Mouse (Mus musculus): ENCODE data around the gene Epha1. TPM values are rescaled to one million over a fixed set of nuclear protein-coding genes. Genes with fewer than 3 reads are reported as not detected.
A peak's percentile ranks its signal among the peaks of the same experiment; 100 is the strongest.

Epha1 gene
- polyA plus RNA-seq, 1 experiment, result 2.1 TPM

- no peak overlapping the region for H3K4me3 ChIP-seq (ENCODE audit: insufficient read depth, low read length)
- TF ChIP-seq CTCF (IDR thresholded peaks at IDR 0.05; ENCODE audit: borderline replicate concordance, insufficient read depth, low read length) (no peak), POLR2A (IDR thresholded peaks at IDR 0.05; ENCODE audit: low read depth, low read length) (no peak)
- H3K27ac ChIP-seq (ENCODE audit: insufficient read depth, low read length), result no peak overlapping the region
- no peaks in the 10 kb centered on the region for H3K4me1 ChIP-seq (ENCODE audit: control insufficient read depth, insufficient read depth, low read length)
Observed at GRCm38 (mm10) chr6:42330946-42331345, 42.1 kb downstream of the Epha1 start.

GRCm38 (mm10) chr6:42330216-42330615 is 42.9 kb downstream of the Epha1 start:
- TF ChIP-seq CTCF (IDR thresholded peaks at IDR 0.05; ENCODE audit: borderline replicate concordance, insufficient read depth, low read length), result no peak
- TF ChIP-seq POLR2A (IDR thresholded peaks at IDR 0.05; ENCODE audit: low read depth, low read length), result no peak
- no peak overlapping the region for H3K4me3 ChIP-seq (ENCODE audit: insufficient read depth, low read length)
- no peaks in the 10 kb centered on the region for H3K4me1 ChIP-seq (ENCODE audit: control insufficient read depth, insufficient read depth, low read length)
- H3K27ac ChIP-seq (ENCODE audit: insufficient read depth, low read length), result no peak overlapping the region

- Histone ChIP-seq H3K4me1 (ENCODE audit: control insufficient read depth, insufficient read depth, low read length) (no peaks in the 10 kb centered on the region), H3K27ac (ENCODE audit: insufficient read depth, low read length) (no peak overlapping the region), H3K4me3 (ENCODE audit: insufficient read depth, low read length) (no peak overlapping the region)
- TF ChIP-seq CTCF (IDR thresholded peaks at IDR 0.05; ENCODE audit: borderline replicate concordance, insufficient read depth, low read length) (no peak), POLR2A (IDR thresholded peaks at IDR 0.05; ENCODE audit: low read depth, low read length) (no peak)
Observed at GRCm38 (mm10) chr6:42328757-42329156, 44.3 kb downstream of the Epha1 start.

GRCm38 (mm10) chr6:42326509-42326908 is 46.6 kb downstream of the Epha1 start:
- Histone ChIP-seq H3K4me1 (ENCODE audit: control insufficient read depth, insufficient read depth, low read length) (no peaks in the 10 kb centered on the region), H3K4me3 (ENCODE audit: insufficient read depth, low read length) (no peak overlapping the region), H3K27ac (ENCODE audit: insufficient read depth, low read length) (no peak overlapping the region)
- TF ChIP-seq POLR2A (IDR thresholded peaks at IDR 0.05; ENCODE audit: low read depth, low read length) (no peak), CTCF (IDR thresholded peaks at IDR 0.05; ENCODE audit: borderline replicate concordance, insufficient read depth, low read length) (no peak)

GRCm38 (mm10) chr6:42325268-42325609 is 47.8 kb downstream of the Epha1 start:
- Histone ChIP-seq H3K4me3 (ENCODE audit: insufficient read depth, low read length) (peak overlapping the region; percentile 62), H3K4me1 (ENCODE audit: control insufficient read depth, insufficient read depth, low read length) (no peaks in the 10 kb centered on the region), H3K27ac (ENCODE audit: insufficient read depth, low read length) (peak overlapping the region; percentile 8; the same call in 1 of the 2 replicates)
- TF ChIP-seq CTCF (IDR thresholded peaks at IDR 0.05; ENCODE audit: borderline replicate concordance, insufficient read depth, low read length), result peak; percentile 55; the same call in 1 of the 2 replicates
- no peak for TF ChIP-seq POLR2A (IDR thresholded peaks at IDR 0.05; ENCODE audit: low read depth, low read length)

GRCm38 (mm10) chr6:42324482-42325267 is 48.4 kb downstream of the Epha1 start, which contains the start of gene Fam131b:
TSS of gene Fam131b (minus strand) at chr6:42324643.
- Histone ChIP-seq H3K27ac (ENCODE audit: insufficient read depth, low read length) (peak within 1 kb of the TSS; percentile 8; the same call in 1 of the 2 replicates), H3K4me3 (ENCODE audit: insufficient read depth, low read length) (peak within 1 kb of the TSS; percentile 62), H3K4me1 (ENCODE audit: control insufficient read depth, insufficient read depth, low read length) (no peaks in the 10 kb centered on the region)
- TF ChIP-seq CTCF (IDR thresholded peaks at IDR 0.05; ENCODE audit: borderline replicate concordance, insufficient read depth, low read length) (no peak), POLR2A (IDR thresholded peaks at IDR 0.05; ENCODE audit: low read depth, low read length) (peak; percentile 48; the same call in 1 of the 2 replicates)

GRCm38 (mm10) chr6:42324067-42324481 is 49.0 kb downstream of the Epha1 start:
- no peaks in the 10 kb centered on the region for H3K4me1 ChIP-seq (ENCODE audit: control insufficient read depth, insufficient read depth, low read length)
- H3K27ac ChIP-seq (ENCODE audit: insufficient read depth, low read length), result no peak overlapping the region
- peak overlapping the region; percentile 62 for H3K4me3 ChIP-seq (ENCODE audit: insufficient read depth, low read length)
- TF ChIP-seq POLR2A (IDR thresholded peaks at IDR 0.05; ENCODE audit: low read depth, low read length) (0 out of 2 replicates have a peak, but pooled peaks have one; percentile 10), CTCF (IDR thresholded peaks at IDR 0.05; ENCODE audit: borderline replicate concordance, insufficient read depth, low read length) (no peak)

- TF ChIP-seq POLR2A (IDR thresholded peaks at IDR 0.05; ENCODE audit: low read depth, low read length), result no peak
Observed at GRCm38 (mm10) chr6:42323371-42324066, 49.5 kb downstream of the Epha1 start.

GRCm38 (mm10) chr6:42318293-42318692 is 54.8 kb downstream of the Epha1 start:
- H3K4me3 ChIP-seq (ENCODE audit: insufficient read depth, low read length), result no peak overlapping the region
- no peak for TF ChIP-seq POLR2A (IDR thresholded peaks at IDR 0.05; ENCODE audit: low read depth, low read length)
- TF ChIP-seq CTCF (IDR thresholded peaks at IDR 0.05; ENCODE audit: borderline replicate concordance, insufficient read depth, low read length), result no peak
- H3K4me1 ChIP-seq (ENCODE audit: control insufficient read depth, insufficient read depth, low read length), result no peaks in the 10 kb centered on the region
- no peak overlapping the region for H3K27ac ChIP-seq (ENCODE audit: insufficient read depth, low read length)

More at GRCm38 (mm10) chr6:42323371-42324066, 49.5 kb downstream of the Epha1 start:
- H3K27ac ChIP-seq (ENCODE audit: insufficient read depth, low read length), result no peak overlapping the region
- peak overlapping the region; percentile 62 for H3K4me3 ChIP-seq (ENCODE audit: insufficient read depth, low read length)
- no peaks in the 10 kb centered on the region for H3K4me1 ChIP-seq (ENCODE audit: control insufficient read depth, insufficient read depth, low read length)
